Mouse (Mus musculus): ENCODE results near the gene Gimap9. TPM values are rescaled to one million over a fixed set of nuclear protein-coding genes. Genes with fewer than 3 reads are reported as not detected.

Gene Gimap9
- polyA plus RNA-seq, 1 experiment, result 10.4 TPM

DNA sequence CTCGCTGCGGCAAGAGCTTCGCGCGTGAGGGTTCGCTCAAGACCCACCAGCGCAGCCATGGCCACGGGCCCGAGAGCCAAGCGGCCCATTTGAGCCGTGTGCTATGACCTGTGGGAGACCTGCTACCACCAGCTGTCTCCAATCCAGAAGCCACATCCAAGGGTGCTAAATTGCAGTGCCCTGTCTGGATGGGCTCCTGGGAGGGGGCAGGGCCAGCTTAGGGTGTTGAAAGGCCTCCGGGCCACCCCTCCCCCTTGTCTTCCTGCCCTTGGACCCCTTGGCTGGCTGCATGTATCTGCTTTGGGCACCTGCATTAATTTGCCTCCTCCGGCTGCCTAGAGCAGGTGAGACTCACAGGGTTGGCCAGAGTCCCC is 46.3 kb upstream of the Gimap9 start:
- H3K36me3 ChIP-seq (ENCODE audit: control insufficient read depth, insufficient read depth, low read length), result no peaks in the 10 kb centered on the region
- peaks cover 12% of the 10 kb centered on the region for H3K4me1 ChIP-seq (ENCODE audit: control insufficient read depth, insufficient read depth, insufficient read length)
- TF ChIP-seq CTCF (IDR thresholded peaks at IDR 0.05; ENCODE audit: extremely low read depth, insufficient read depth, insufficient read length, insufficient replicate concordance) (no peak), POLR2A (IDR thresholded peaks at IDR 0.05; ENCODE audit: low read depth, low read length) (no peak)
- H3K27ac ChIP-seq (ENCODE audit: insufficient read depth, low read length), result no peak overlapping the region
- 25% methylated on average over 13 of the region's 13 CpGs for WGBS
- H3K4me3 ChIP-seq (ENCODE audit: extremely low read depth, insufficient read depth, insufficient read length), result peak overlapping the region; percentile 57
- peaks cover 6% of the 10 kb centered on the region for H3K27me3 ChIP-seq (ENCODE audit: control insufficient read depth, insufficient read depth, low read length)
- no peak for DNase-seq (ENCODE audit: low read depth in 1 of 2, low spot score in 2 of 2)

DNA sequence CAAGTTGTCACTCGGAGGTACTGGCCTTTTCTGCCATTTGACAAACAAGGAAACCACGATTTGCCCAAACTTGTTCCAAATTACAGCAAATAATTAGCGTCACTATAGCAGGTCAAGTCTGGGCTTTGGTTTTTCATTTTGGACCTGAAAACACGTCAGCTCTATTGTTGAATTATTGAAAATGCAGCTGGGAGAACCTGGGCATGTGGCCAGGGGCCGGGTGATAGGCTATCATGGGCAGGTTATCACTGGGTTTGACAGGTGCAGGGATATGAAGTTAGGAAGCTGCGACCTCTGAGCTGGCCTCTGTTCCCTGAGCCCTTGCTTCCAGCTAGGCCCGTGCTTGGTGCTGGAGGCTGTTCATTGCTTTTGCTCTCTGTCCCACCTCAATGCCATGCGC is 45.1 kb upstream of the Gimap9 start:
- Histone ChIP-seq H3K27me3 (ENCODE audit: control insufficient read depth, insufficient read depth, low read length) (peaks cover 6% of the 10 kb centered on the region), H3K4me1 (ENCODE audit: control insufficient read depth, insufficient read depth, insufficient read length) (peaks cover 12% of the 10 kb centered on the region), H3K36me3 (ENCODE audit: control insufficient read depth, insufficient read depth, low read length) (no peaks in the 10 kb centered on the region), H3K4me3 (ENCODE audit: extremely low read depth, insufficient read depth, insufficient read length) (no peak overlapping the region), H3K27ac (ENCODE audit: insufficient read depth, low read length) (no peak overlapping the region)
- DNase-seq (ENCODE audit: low read depth in 1 of 2, low spot score in 2 of 2), result no peak
- 91% methylated on average over 8 of the region's 8 CpGs for WGBS
- TF ChIP-seq CTCF (IDR thresholded peaks at IDR 0.05; ENCODE audit: extremely low read depth, insufficient read depth, insufficient read length, insufficient replicate concordance), result no peak

GRCm38 (mm10) chr6:48635105-48635504 is 40.8 kb upstream of the Gimap9 start:
- no peak for DNase-seq (ENCODE audit: low read depth in 1 of 2, low spot score in 2 of 2)
- H3K27ac ChIP-seq (ENCODE audit: insufficient read depth, low read length), result no peak overlapping the region
- 90% methylated on average over 2 of the region's 2 CpGs for whole genome bisulfite sequencing
- no peak overlapping the region for H3K4me3 ChIP-seq (ENCODE audit: extremely low read depth, insufficient read depth, insufficient read length)
- H3K27me3 ChIP-seq (ENCODE audit: control insufficient read depth, insufficient read depth, low read length), result no peaks in the 10 kb centered on the region
- no peaks in the 10 kb centered on the region for H3K36me3 ChIP-seq (ENCODE audit: control insufficient read depth, insufficient read depth, low read length)
- TF ChIP-seq CTCF (IDR thresholded peaks at IDR 0.05; ENCODE audit: extremely low read depth, insufficient read depth, insufficient read length, insufficient replicate concordance), result no peak
- no peaks in the 10 kb centered on the region for H3K4me1 ChIP-seq (ENCODE audit: control insufficient read depth, insufficient read depth, insufficient read length)

DNA sequence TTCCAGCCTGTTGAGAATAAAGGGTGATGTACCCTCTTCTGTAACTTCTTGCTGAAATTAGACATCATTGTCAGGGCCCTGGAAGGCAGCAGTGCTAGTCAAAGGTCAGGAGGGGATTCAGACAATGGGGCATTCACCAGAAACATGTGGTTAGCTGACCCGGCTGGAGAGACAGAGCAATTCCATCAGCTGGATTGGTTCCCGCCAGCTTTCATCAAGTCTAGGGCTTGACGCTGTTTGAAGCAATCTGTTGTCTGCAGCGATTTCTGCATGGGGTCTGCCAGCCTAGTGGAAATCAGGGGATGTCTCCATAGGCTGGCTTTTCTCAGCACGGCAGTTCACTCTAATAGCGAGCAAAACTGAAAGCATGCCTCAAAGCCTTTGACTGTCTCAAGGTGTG is 39.4 kb upstream of the Gimap9 start:
- Histone ChIP-seq H3K27me3 (ENCODE audit: control insufficient read depth, insufficient read depth, low read length) (no peaks in the 10 kb centered on the region), H3K27ac (ENCODE audit: insufficient read depth, low read length) (no peak overlapping the region), H3K4me3 (ENCODE audit: extremely low read depth, insufficient read depth, insufficient read length) (no peak overlapping the region), H3K4me1 (ENCODE audit: control insufficient read depth, insufficient read depth, insufficient read length) (no peaks in the 10 kb centered on the region), H3K36me3 (ENCODE audit: control insufficient read depth, insufficient read depth, low read length) (no peaks in the 10 kb centered on the region)
- TF ChIP-seq CTCF (IDR thresholded peaks at IDR 0.05; ENCODE audit: extremely low read depth, insufficient read depth, insufficient read length, insufficient replicate concordance) (no peak), POLR2A (IDR thresholded peaks at IDR 0.05; ENCODE audit: low read depth, low read length) (no peak)
- DNase-seq (ENCODE audit: low read depth in 1 of 2, low spot score in 2 of 2), result no peak
- 91% methylated on average over 6 of the region's 6 CpGs for WGBS

- Histone ChIP-seq H3K27me3 (ENCODE audit: control insufficient read depth, insufficient read depth, low read length) (no peaks in the 10 kb centered on the region), H3K36me3 (ENCODE audit: control insufficient read depth, insufficient read depth, low read length) (no peaks in the 10 kb centered on the region), H3K4me1 (ENCODE audit: control insufficient read depth, insufficient read depth, insufficient read length) (no peaks in the 10 kb centered on the region), H3K27ac (ENCODE audit: insufficient read depth, low read length) (no peak overlapping the region), H3K4me3 (ENCODE audit: extremely low read depth, insufficient read depth, insufficient read length) (no peak overlapping the region)
- TF ChIP-seq POLR2A (IDR thresholded peaks at IDR 0.05; ENCODE audit: low read depth, low read length), result no peak
- no peak for TF ChIP-seq CTCF (IDR thresholded peaks at IDR 0.05; ENCODE audit: extremely low read depth, insufficient read depth, insufficient read length, insufficient replicate concordance)
- 74% methylated on average over 6 of the region's 6 CpGs for WGBS
- DNase-seq (ENCODE audit: low read depth in 1 of 2, low spot score in 2 of 2), result no peak
Measured at GRCm38 (mm10) chr6:48637811-48638500, 38.0 kb upstream of the Gimap9 start.

GRCm38 (mm10) chr6:48638553-48638952 is 37.4 kb upstream of the Gimap9 start:
- TF ChIP-seq CTCF (IDR thresholded peaks at IDR 0.05; ENCODE audit: extremely low read depth, insufficient read depth, insufficient read length, insufficient replicate concordance) (no peak), POLR2A (IDR thresholded peaks at IDR 0.05; ENCODE audit: low read depth, low read length) (no peak)
- DNase-seq (ENCODE audit: low read depth in 1 of 2, low spot score in 2 of 2), result no peak
- 81% methylated on average over 2 of the region's 2 CpGs for WGBS

GRCm38 (mm10) chr6:48641391-48641790 is 34.5 kb upstream of the Gimap9 start:
- TF ChIP-seq CTCF (IDR thresholded peaks at IDR 0.05; ENCODE audit: extremely low read depth, insufficient read depth, insufficient read length, insufficient replicate concordance), result no peak
- no peak for TF ChIP-seq POLR2A (IDR thresholded peaks at IDR 0.05; ENCODE audit: low read depth, low read length)

More at GRCm38 (mm10) chr6:48638553-48638952, 37.4 kb upstream of the Gimap9 start:
- Histone ChIP-seq H3K4me3 (ENCODE audit: extremely low read depth, insufficient read depth, insufficient read length) (no peak overlapping the region), H3K27ac (ENCODE audit: insufficient read depth, low read length) (no peak overlapping the region), H3K4me1 (ENCODE audit: control insufficient read depth, insufficient read depth, insufficient read length) (no peaks in the 10 kb centered on the region), H3K36me3 (ENCODE audit: control insufficient read depth, insufficient read depth, low read length) (no peaks in the 10 kb centered on the region), H3K27me3 (ENCODE audit: control insufficient read depth, insufficient read depth, low read length) (no peaks in the 10 kb centered on the region)

More at GRCm38 (mm10) chr6:48641391-48641790, 34.5 kb upstream of the Gimap9 start:
- no peaks in the 10 kb centered on the region for H3K36me3 ChIP-seq (ENCODE audit: control insufficient read depth, insufficient read depth, low read length)
- no peak overlapping the region for H3K27ac ChIP-seq (ENCODE audit: insufficient read depth, low read length)
- no peaks in the 10 kb centered on the region for H3K27me3 ChIP-seq (ENCODE audit: control insufficient read depth, insufficient read depth, low read length)
- 78% methylated on average over 6 of the region's 6 CpGs for WGBS
- peaks cover 4% of the 10 kb centered on the region; the same call in 1 of the 2 replicates for H3K4me1 ChIP-seq (ENCODE audit: control insufficient read depth, insufficient read depth, insufficient read length)
- no peak for DNase-seq (ENCODE audit: low read depth in 1 of 2, low spot score in 2 of 2)
- no peak overlapping the region for H3K4me3 ChIP-seq (ENCODE audit: extremely low read depth, insufficient read depth, insufficient read length)

Data from spleen, adult 2 months (tissue).